Mouse (Mus musculus) ES-CJ7 (cell line): ENCODE data around the gene Thsd7b.
"Not testable (repeated sequence)": the region's sequence is repeated elsewhere in the genome, so short reads cannot be mapped to it uniquely, and the experiment has no call there.

ENCODE experiments used
- DNase-seq: peaks from one replicate; pipeline ENCODE4 v3.0.0; 2011; ENCODE audit warnings: low read depth, low spot score

Gene Thsd7b

DNA sequence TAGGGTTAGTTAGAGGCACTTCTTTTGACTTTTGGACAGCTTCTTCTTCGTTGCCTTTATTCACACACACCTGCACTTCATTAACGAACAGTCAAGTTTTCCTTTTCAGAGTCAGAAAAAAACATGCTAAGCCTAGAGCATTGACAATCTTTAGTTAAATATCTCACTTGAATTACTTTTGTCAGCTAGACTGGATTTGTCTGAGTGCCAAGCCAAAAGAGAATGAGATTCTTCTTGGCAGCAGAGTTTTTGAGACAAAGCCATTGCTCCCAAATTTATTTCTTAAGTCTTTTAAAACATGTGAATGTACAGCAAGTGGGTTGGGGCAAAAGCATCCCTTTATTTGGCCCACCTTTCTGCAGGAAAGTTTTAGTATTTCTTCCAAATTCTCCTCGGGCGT is 362.0 kb downstream of the Thsd7b start:
- DNase-seq: no peak

- DNase-seq: no peak
These were observed 371.3 kb downstream of the Thsd7b start for GRCm38 (mm10) chr1:129644252-129644861.

- not testable (repeated sequence) for DNase-seq
These were observed 378.3 kb downstream of the Thsd7b start for GRCm38 (mm10) chr1:129651448-129651847.

DNA sequence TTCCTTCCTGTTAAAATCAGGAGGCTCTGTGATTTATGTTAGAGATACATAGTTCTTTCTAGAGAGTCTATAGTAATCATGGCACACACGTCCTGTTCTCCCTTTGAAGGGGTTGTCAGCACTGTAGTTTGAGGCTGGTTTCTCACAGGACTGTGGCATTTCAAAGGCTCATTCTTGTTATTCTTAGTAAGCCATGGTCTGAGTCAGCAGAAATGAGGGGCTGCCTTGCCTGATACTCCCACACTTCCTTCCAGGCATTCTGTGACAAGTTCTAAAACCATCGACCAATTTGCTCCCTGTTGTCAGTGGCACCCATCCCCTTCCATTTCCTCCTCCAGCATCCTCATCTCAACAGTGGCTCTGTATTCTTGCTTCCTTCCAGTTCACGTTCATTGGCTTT is 384.9 kb downstream of the Thsd7b start:
- no peak for DNase-seq

DNA sequence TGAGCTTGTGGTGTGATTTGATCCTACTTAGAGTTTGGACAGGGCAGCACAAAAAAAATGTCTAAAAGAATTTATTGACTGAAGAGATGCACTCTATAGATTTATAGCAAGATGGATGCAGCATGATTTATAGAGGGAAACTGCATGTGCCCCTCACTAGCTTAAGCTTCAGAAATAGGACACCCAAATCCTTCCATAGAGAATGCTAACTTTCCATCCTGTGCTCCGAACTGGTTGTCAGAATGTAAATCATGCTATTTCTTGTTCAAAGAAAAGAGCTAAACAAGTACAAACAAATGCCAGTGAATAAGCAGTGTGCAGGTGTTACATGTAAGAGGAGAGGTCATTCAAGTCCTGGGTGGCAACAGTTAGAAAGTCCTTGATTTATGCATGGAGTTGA is 402.8 kb downstream of the Thsd7b start:
- DNase-seq: no peak

- DNase-seq: no peak
These were observed 405.7 kb downstream of the Thsd7b start for GRCm38 (mm10) chr1:129678851-129679250.

GRCm38 (mm10) chr1:129705701-129706100 is 432.6 kb downstream of the Thsd7b start:
- no peak for DNase-seq

GRCm38 (mm10) chr1:129712706-129713105 is 439.6 kb downstream of the Thsd7b start:
- no peak for DNase-seq

GRCm38 (mm10) chr1:129713571-129713970 is 440.5 kb downstream of the Thsd7b start:
- DNase-seq: no peak

- no peak for DNase-seq
These were observed 446.5 kb downstream of the Thsd7b start for GRCm38 (mm10) chr1:129719592-129719991.

DNA sequence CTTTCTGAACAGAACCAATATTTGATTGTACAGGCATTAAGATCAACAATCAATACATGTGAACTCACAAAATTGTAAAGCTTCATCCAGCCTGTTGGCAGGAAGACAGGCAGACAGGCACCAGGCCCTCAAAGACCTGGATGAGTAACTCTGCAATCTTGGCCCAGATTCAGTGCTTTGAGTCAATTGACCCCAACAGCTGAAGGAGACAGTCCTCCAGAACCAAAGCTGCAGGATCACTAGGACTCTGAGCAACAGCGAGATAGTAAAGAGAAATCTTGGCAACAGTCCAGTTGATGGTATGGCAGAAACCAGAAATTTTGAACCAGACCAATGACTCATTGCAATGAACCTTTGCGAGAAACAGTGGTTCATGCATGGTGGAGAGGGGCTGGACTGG is 458.9 kb downstream of the Thsd7b start:
- DNase-seq: no peak

GRCm38 (mm10) chr1:129747595-129747994 is 474.5 kb downstream of the Thsd7b start:
- DNase-seq: no peak

DNA sequence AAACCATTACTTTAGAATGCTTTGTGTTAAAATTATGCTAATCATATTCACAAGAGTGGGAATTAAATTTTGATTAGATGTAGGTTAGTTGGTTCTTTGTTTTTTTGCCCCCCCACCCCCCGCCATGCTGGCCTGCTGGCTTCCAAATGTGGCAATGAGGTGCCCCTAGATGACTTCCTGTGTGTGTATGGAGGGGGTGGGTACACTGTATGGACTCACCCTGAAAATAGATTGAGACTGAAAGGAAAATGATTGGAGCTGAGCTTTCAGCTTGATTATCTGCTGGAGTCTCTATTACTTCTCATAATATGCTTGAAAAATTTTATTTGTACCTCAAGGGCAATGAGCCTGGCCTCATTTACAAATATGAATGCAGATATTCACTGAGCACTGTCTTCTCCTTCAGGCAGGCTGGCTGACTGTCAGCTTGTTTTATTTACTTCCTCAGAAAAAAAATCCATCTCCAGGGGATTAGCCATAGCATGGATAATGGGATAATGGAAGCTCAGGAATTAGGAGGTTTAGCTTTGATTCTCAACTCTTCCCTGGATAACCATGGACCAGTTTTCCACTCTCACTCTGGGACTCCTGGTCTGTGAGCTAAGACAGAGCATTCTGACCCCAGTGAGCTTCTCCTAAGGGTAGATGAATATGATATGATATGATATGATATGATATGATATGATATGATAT is 483.6 kb downstream of the Thsd7b start:
- DNase-seq: no peak

- DNase-seq: peak; percentile 4
These were observed 485.9 kb downstream of the Thsd7b start for GRCm38 (mm10) chr1:129759003-129759402.

DNA sequence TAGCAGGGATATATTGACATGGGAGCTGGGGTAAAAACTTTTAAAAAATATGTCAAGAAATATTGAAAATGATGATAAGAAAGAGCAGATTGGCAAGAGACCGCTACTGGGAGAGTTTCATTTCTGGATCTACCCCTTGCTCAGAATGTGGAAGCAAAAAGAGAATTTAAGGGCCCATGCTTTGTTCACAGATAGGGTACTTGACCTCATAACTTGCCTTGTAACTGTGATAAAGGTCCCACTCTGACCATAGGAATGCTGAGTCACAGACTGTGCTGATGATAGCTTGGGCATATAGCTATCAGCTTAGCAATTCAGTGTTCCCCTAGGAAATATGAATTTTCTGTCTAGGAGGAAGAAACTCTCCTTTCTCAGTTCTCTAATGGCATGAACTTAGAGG is 488.1 kb downstream of the Thsd7b start:
- DNase-seq: no peak

DNA sequence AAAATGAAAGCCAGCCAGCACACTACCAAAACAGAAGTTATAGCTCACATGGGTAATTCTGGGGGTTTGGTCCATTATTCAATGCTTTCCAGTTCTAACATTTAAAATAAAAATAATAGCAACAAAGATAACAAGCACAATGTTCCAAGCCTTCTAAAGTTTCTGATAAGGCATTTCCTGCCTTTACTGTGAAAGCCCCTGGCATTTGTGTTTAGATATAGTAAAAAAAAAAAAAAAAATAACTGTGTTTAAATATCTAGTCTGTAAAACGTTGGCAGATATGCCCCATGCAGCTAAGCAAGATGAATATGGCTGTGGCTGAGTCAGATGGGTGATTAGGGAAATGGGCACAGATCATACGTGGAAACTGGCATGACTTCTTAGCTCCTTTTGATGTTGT is 491.6 kb downstream of the Thsd7b start:
- DNase-seq: no peak

- DNase-seq: no peak
These were observed 504.0 kb downstream of the Thsd7b start for GRCm38 (mm10) chr1:129777055-129777454.

- DNase-seq: no peak
These were observed 506.4 kb downstream of the Thsd7b start for GRCm38 (mm10) chr1:129779506-129779905.

GRCm38 (mm10) chr1:129780589-129780988 is 507.5 kb downstream of the Thsd7b start:
- no peak for DNase-seq

DNA sequence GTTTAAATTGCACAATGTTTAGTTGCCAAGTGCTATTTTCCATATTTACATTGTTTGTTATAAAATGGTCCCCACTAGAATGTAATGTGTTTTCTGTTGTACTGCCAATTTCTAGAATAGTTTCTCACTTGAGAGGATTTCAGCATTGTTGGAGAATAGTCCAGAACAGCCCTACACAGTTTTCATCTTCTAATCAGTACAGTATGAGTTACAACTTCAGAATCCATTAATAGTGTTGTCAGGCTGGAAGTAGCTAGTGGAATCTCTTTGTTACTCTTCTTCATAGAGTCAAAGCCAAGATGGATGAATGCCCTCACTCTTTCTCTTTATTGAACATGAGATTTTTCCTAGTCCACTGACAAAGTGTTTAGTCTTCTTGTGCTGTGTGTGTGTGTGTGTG is 525.4 kb downstream of the Thsd7b start:
- DNase-seq: no peak

GRCm38 (mm10) chr1:129826927-129827326 is 553.8 kb downstream of the Thsd7b start:
- DNase-seq: peak; percentile 59

DNA sequence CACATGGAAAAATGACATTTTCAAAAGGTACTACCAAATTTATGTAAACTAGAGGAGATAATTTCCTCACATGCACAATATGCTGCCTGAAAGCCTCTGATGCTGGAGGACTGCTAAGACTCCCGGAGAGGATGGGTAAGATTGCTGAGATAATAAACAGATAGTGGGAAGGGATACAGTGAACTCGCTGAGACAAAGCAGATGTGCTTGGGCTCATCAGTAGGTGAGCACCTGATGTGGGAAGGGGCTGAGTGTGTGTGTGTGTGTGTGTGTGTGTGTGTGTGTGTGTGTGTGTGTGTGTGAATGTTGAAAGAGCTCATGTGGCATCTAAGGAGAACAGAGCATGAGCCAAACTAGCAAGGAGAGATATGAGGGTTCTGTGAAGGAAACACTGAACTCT is 564.2 kb downstream of the Thsd7b start:
- DNase-seq: no peak

- DNase-seq: no peak
These were observed 564.7 kb downstream of the Thsd7b start for GRCm38 (mm10) chr1:129837776-129838175.

GRCm38 (mm10) chr1:129838486-129838885 is 565.4 kb downstream of the Thsd7b start:
- DNase-seq: no peak
